Mouse (Mus musculus) left cerebral cortex, postnatal 14 days (tissue): ENCODE measurements at regions not wholly inside any gene's neighbourhood (a gene's known extent, or its start where the extent isn't known, plus 50 kb on each side); places are given as distances from the start of the nearest gene placed in this dataset.

Experiments
- DNase-seq, 2 experiments: peaks; one replicate each; pipeline ENCODE4 v3.0.0; 2021 to 2022; ENCODE audit warnings: low spot score in 2 of 2, mixed read lengths in 1 of 2
- intact Hi-C: fragments of 180-260 bp; cut with DNase I; formaldehyde crosslinking; loops from one replicate; pipeline ENCODE4 v1.15.1; 2025

DNA sequence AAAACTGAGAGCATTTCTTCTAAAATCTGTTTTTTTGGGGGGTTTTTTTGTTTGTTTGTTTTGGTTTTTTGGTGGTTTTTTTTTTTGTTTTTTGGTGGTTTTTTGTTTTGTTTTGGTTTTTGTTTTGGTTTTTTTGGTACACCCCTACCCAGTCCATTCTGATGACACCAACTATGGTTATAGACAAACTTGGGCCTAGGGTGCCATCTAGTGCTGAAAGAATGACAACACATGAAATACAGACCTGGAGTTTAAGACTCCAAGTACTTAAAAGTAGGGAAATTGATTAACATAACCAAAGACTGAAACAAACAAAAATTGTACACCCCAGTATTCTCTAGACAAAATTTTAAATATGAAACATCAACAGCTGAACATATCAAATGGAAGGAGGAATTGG lies 76.0 kb upstream of the Ano5 start:
- intact Hi-C loops = loop anchor here (2.0 to 10.0 kb wide), 3 partner anchors 700 to 1680 kb away; partner anchors contain the start of gene Htatip2

GRCm38 (mm10) chr7:51454989-51455692 lies 55.7 kb upstream of the Ano5 start:
- intact Hi-C loops = no loop called here
- no peak for DNase-seq

More for the DNA sequence above, 76.0 kb upstream of the Ano5 start:
- DNase-seq = peak; percentile 40 to 62

- peak; percentile 10 to 11 for DNase-seq
- intact Hi-C loops = no loop called here
Observed at GRCm38 (mm10) chr7:51458757-51459156, 52.1 kb upstream of the Ano5 start.
